Mouse (Mus musculus): Measurements from ENCODE around the gene Ptgdr. TPM values are rescaled to one million over a fixed set of nuclear protein-coding genes. Genes with fewer than 3 reads are reported as not detected.
"Not testable (repeated sequence)": the region's sequence is repeated elsewhere in the genome, so short reads cannot be mapped to it uniquely, and the experiment has no call there.

The Ptgdr gene
- polyA plus RNA-seq (2012; ENCODE audit: insufficient read depth, insufficient read length, missing spikeins) = not detected in 2 replicates

DNA sequence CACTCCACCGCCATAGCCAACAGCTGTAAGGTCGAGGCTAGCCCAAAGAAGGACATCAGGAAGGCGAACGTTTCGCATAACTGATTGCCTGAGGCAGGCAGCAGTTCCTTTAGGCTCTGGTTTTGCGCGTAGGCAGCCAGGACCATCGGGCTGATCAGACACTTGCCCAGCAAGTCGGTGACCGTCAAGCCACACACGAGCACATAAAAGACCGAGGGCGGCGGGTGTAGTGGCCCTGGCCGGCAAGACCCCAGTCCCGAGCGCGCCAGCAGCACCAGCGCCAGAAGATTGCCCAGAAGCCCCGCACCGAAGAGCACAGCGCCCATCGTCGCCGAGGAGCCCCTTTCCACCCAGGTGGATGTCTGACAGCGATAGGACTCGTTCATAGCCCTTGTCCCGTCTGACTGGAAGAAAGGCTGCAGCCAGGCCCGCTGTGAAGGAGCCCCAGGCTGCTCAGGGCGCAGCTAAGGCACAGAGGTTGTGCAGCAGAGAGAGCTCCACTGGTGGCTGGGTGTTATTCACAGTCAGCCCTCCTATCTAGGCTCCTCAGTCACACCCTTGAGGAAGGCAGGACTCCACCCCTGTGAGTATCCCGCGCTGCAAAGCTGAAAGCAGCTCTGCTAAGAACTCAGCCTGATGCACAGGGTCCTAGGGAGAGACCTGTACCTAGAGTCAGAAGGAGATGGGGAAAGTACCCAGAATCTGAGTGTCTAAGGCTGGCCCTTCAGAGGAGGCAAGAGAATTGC is at the start of gene Ptgdr:
TSS of gene Ptgdr (minus strand) at position 508 of the 746 bp plus-strand sequence.
- Histone ChIP-seq H3K27ac (ENCODE audit: insufficient read depth, low read depth, low read length) (no peak within 1 kb of the TSS), H3K4me3 (ENCODE audit: insufficient read depth, low read length) (no peak within 1 kb of the TSS), H3K4me1 (ENCODE audit: control insufficient read depth, insufficient read depth, low read length) (no peaks in the 10 kb centered on the region)
- TF ChIP-seq CTCF (IDR thresholded peaks at IDR 0.05; ENCODE audit: low read depth, low read length) (no peak), POLR2A (IDR thresholded peaks at IDR 0.05; ENCODE audit: borderline replicate concordance, low read depth, low read length) (no peak)

DNA sequence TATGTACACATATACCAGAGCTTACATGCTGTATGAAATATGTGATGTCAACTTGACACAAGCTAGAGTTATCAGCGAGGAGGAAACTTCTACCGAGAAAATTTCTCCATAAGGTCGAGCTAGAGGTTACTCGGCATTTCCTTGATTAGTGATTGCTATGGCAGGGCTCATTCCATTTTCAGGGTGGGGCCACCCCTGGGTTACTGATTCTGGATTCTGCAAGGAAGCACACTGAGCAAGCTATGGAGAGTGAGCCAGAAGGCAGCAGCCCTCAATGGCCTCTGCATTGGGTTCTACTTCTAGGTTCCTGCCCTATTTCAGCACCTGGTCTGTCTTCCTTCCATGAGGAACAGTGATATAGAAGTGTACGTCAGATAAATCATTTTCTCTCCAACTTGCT is 48.6 kb upstream of the Ptgdr start:
- no peaks in the 10 kb centered on the region for H3K4me1 ChIP-seq (ENCODE audit: control insufficient read depth, insufficient read depth, low read length)
- no peak overlapping the region for H3K27ac ChIP-seq (ENCODE audit: insufficient read depth, low read depth, low read length)
- no peak overlapping the region for H3K4me3 ChIP-seq (ENCODE audit: insufficient read depth, low read length)
- TF ChIP-seq CTCF (IDR thresholded peaks at IDR 0.05; ENCODE audit: low read depth, low read length) (no peak), POLR2A (IDR thresholded peaks at IDR 0.05; ENCODE audit: borderline replicate concordance, low read depth, low read length) (no peak)

- H3K27ac ChIP-seq (ENCODE audit: insufficient read depth, low read depth, low read length) = no peak overlapping the region
- no peaks in the 10 kb centered on the region for H3K4me1 ChIP-seq (ENCODE audit: control insufficient read depth, insufficient read depth, low read length)
- no peak overlapping the region for H3K4me3 ChIP-seq (ENCODE audit: insufficient read depth, low read length)
- TF ChIP-seq CTCF (IDR thresholded peaks at IDR 0.05; ENCODE audit: low read depth, low read length) (no peak), POLR2A (IDR thresholded peaks at IDR 0.05; ENCODE audit: borderline replicate concordance, low read depth, low read length) (no peak)
Measured at GRCm38 (mm10) chr14:44904199-44904598, 45.0 kb upstream of the Ptgdr start.

GRCm38 (mm10) chr14:44901735-44902134 is 42.6 kb upstream of the Ptgdr start:
- not testable (repeated sequence) for H3K27ac ChIP-seq (ENCODE audit: insufficient read depth, low read depth, low read length); H3K4me3 ChIP-seq (ENCODE audit: insufficient read depth, low read length); H3K4me1 ChIP-seq (ENCODE audit: control insufficient read depth, insufficient read depth, low read length)

DNA sequence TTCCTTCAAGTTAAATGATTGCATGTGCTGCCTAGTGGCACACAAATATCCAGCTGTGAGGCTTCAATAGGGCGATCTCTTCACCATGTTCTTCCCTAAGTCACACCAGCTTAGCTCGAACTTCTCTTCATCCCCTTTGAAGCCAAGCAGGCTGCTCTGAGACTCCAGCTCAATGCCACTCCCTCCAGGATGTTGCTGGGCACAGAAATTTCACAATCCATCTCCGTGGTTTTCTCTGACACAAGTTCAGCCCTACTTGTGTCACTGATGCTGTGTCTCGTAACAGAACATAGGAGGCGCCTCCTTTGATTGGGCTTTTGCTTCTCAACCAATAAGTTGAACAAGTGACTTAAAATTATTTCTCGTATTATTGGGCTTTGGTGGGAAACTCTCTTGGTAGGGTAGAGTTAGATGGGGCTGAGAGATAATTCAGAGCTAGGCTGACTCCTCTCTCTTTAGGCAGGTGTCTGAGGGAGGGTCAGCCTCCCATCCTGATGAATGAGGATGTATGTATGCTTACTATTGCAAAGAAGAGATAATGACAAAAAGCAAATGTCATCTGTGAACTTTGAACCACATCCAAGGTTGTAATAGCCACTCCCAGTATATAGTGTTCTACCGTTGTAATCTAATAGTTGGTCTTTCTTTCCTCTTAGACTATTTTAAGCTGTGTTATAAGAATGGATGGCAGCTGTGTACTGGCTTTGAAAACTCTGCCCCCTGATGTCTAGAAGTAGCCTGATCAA is 32.4 kb upstream of the Ptgdr start:
- H3K27ac ChIP-seq (ENCODE audit: insufficient read depth, low read depth, low read length) = no peak overlapping the region
- TF ChIP-seq POLR2A (IDR thresholded peaks at IDR 0.05; ENCODE audit: borderline replicate concordance, low read depth, low read length) (no peak), CTCF (IDR thresholded peaks at IDR 0.05; ENCODE audit: low read depth, low read length) (no peak)
- H3K4me3 ChIP-seq (ENCODE audit: insufficient read depth, low read length) = no peak overlapping the region
- H3K4me1 ChIP-seq (ENCODE audit: control insufficient read depth, insufficient read depth, low read length) = no peaks in the 10 kb centered on the region

DNA sequence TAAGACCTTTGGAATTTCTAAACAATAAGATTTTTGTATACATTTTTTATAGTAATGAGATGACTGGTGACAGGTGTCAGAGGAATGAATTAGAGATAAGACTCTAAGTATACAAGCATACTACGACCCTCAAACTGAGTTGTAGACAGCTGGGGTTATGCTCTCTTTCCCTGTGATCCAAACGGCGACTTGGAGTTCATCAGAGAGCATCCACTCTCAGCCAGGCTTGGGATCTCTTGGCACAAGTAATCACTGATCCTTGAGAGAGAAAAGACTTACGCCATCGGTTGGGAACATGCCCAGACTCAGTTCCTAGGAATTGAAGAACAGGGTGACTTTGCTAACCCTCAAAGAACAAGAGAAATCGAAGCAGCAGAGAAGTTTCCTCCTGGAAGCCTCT is 10.5 kb upstream of the Ptgdr start:
- TF ChIP-seq POLR2A (IDR thresholded peaks at IDR 0.05; ENCODE audit: borderline replicate concordance, low read depth, low read length) (no peak), CTCF (IDR thresholded peaks at IDR 0.05; ENCODE audit: low read depth, low read length) (no peak)

GRCm38 (mm10) chr14:44865661-44866060 is 6.5 kb upstream of the Ptgdr start:
- no peak overlapping the region for H3K27ac ChIP-seq (ENCODE audit: insufficient read depth, low read depth, low read length)
- H3K4me3 ChIP-seq (ENCODE audit: insufficient read depth, low read length) = no peak overlapping the region
- TF ChIP-seq CTCF (IDR thresholded peaks at IDR 0.05; ENCODE audit: low read depth, low read length) (no peak), POLR2A (IDR thresholded peaks at IDR 0.05; ENCODE audit: borderline replicate concordance, low read depth, low read length) (no peak)
- H3K4me1 ChIP-seq (ENCODE audit: control insufficient read depth, insufficient read depth, low read length) = no peaks in the 10 kb centered on the region

More for the DNA sequence above, 10.5 kb upstream of the Ptgdr start:
- H3K4me3 ChIP-seq (ENCODE audit: insufficient read depth, low read length) = no peak overlapping the region
- no peaks in the 10 kb centered on the region for H3K4me1 ChIP-seq (ENCODE audit: control insufficient read depth, insufficient read depth, low read length)
- H3K27ac ChIP-seq (ENCODE audit: insufficient read depth, low read depth, low read length) = no peak overlapping the region

DNA sequence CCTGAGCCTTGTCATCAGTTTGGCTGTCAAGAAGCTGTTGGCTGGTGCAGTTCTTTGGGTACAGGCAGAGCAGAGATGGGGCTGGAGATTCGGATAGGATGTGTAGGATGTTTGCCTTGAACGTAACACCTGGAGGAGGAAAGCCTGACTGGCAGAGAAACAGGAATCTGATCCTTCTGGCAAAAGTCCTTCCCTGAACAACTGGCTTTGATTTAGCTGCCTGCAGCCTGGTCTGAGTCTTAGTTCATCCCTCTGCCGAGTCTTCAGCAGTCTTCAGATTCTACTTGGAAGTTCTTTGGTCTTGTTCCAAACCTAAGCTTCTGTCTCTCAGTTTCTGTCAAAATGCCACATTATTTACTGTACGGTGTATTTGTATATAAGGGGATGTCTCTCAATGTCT is 3.9 kb upstream of the Ptgdr start:
- Histone ChIP-seq H3K4me1 (ENCODE audit: control insufficient read depth, insufficient read depth, low read length) (no peaks in the 10 kb centered on the region), H3K4me3 (ENCODE audit: insufficient read depth, low read length) (no peak overlapping the region), H3K27ac (ENCODE audit: insufficient read depth, low read depth, low read length) (no peak overlapping the region)
- TF ChIP-seq POLR2A (IDR thresholded peaks at IDR 0.05; ENCODE audit: borderline replicate concordance, low read depth, low read length) (no peak), CTCF (IDR thresholded peaks at IDR 0.05; ENCODE audit: low read depth, low read length) (no peak)

DNA sequence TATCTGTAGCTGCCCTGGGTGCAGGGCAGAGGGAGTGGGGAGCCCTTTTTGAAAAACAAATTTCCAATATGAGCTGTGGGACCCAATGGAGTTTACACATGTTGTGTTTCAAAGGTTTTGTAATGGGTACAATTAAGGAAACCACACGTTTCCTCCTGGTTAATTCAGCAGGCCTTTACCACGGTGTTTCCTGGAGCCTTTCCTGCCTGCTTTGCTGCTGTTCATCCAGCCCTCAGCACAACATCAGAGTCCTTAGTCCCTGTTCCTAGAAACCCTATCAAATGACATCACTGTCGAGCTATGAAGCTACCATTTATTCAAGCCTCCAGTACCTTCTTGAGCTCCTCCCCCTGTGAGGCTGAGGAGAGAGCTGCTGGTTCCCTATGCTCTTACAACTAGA is 2.0 kb upstream of the Ptgdr start:
- no peak for TF ChIP-seq POLR2A (IDR thresholded peaks at IDR 0.05; ENCODE audit: borderline replicate concordance, low read depth, low read length)
- no peak for TF ChIP-seq CTCF (IDR thresholded peaks at IDR 0.05; ENCODE audit: low read depth, low read length)
- no peak overlapping the region for H3K27ac ChIP-seq (ENCODE audit: insufficient read depth, low read depth, low read length)
- H3K4me3 ChIP-seq (ENCODE audit: insufficient read depth, low read length) = no peak overlapping the region
- no peaks in the 10 kb centered on the region for H3K4me1 ChIP-seq (ENCODE audit: control insufficient read depth, insufficient read depth, low read length)

GRCm38 (mm10) chr14:44858372-44858771 is 803 bp downstream of the Ptgdr start:
- Histone ChIP-seq H3K4me1 (ENCODE audit: control insufficient read depth, insufficient read depth, low read length) (no peaks in the 10 kb centered on the region), H3K4me3 (ENCODE audit: insufficient read depth, low read length) (no peak overlapping the region)
- TF ChIP-seq CTCF (IDR thresholded peaks at IDR 0.05; ENCODE audit: low read depth, low read length) = no peak
- TF ChIP-seq POLR2A (IDR thresholded peaks at IDR 0.05; ENCODE audit: borderline replicate concordance, low read depth, low read length) = no peak

DNA sequence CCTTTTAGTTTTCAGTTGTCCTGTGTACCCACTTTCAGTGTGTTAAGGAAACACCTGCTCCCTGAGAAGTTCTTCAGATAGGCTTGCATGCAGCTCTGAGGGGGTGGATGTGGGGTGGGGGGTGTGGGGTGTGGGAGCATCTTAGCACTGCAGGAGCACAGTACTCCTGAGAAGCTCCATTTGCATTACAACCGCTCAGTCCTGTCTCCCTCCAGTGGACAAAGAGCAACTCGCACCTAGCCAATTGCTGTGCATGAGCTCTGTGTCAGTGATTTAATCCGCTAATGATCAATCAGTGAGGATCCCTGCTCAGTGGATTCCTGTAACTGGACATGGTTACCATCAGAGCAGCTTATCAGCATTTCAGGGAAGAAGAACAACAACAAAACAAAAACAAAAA is 8.5 kb downstream of the Ptgdr start:
- not testable (repeated sequence) for H3K27ac ChIP-seq (ENCODE audit: insufficient read depth, low read depth, low read length); H3K4me3 ChIP-seq (ENCODE audit: insufficient read depth, low read length); H3K4me1 ChIP-seq (ENCODE audit: control insufficient read depth, insufficient read depth, low read length)

More at GRCm38 (mm10) chr14:44858372-44858771, 803 bp downstream of the Ptgdr start:
- H3K27ac ChIP-seq (ENCODE audit: insufficient read depth, low read depth, low read length) = no peak overlapping the region

All from bone marrow macrophage, adult 2 months (primary cell).